Mouse (Mus musculus): ENCODE data around the gene Sos1.

DNA sequence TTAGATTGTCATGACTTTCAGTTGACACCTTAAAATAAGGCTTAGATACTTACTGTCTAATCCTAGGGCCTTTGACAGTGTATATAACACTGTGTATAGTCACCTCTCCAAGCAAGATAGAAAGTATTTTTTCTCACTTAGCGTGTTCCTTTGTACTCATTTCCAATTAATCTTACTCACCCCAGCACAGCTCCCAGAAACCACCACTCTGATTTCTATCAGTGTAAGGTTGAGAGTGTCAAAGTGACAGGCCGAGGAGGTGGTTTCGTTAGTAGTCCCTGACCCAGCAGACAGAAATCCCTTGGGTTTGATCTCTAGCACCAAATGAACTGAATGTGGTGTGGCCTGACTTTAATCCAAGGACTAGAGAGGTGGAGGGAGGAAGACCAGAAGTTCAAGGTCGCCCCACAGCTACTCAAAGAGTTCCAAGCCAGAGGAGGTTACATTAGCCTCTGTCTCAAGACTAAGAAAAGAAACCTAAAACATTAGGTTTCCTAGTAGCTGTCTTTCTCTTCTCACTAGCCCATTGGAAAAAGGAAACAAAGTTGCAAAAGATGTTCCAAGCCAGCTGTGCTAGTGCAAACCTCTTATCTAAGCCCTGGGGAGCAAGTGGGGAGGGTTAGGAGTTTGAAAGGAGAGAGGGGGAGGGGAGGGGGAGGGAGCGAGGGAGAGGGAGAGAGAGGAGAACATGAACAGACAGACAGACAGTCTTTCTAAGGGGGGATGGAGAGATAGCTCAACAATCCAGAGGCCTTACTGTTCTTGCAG, 21.0 kb upstream of the Sos1 start:
- TF ChIP-seq POLR2A (IDR thresholded peaks at IDR 0.05; ENCODE audit: insufficient read depth, low read depth, low read length): no peak
- TF ChIP-seq CTCF (IDR thresholded peaks at IDR 0.05): no peak
